Mouse (Mus musculus) C2C12 (cell line): Measurements from ENCODE around the gene Nceh1. TPM values are rescaled to one million over a fixed set of nuclear protein-coding genes. Genes with fewer than 3 reads are reported as not detected.
A peak's percentile ranks its signal among the peaks of the same experiment; 100 is the strongest.

Experiments
- H3K27me3 ChIP-seq: one replicate; pipeline ENCODE4 v1.6.1; 2011; ENCODE audit not compliant: control insufficient read depth, insufficient read depth, insufficient read length
- H3K36me3 ChIP-seq: one replicate; pipeline ENCODE4 v1.6.1; 2011; ENCODE audit not compliant: control insufficient read depth, insufficient read depth
- H3K4me3 ChIP-seq: one replicate; pipeline ENCODE4 v1.5.1; 2011; ENCODE audit warnings: mild to moderate bottlenecking, control low read depth; ENCODE audit not compliant: poor library complexity, insufficient read depth, severe bottlenecking
- H3K79me2 ChIP-seq: one replicate; pipeline ENCODE4 v1.6.1; 2011; ENCODE audit not compliant: control insufficient read depth, insufficient read depth
- H3K79me3 ChIP-seq: one replicate; pipeline ENCODE4 v1.6.1; 2011; ENCODE audit warnings: low read depth, control low read depth
- H3ac ChIP-seq: one replicate; pipeline ENCODE3; 2011; ENCODE audit warnings: low read depth; ENCODE audit not compliant: control insufficient read depth, insufficient read length
- CEBPB ChIP-seq: IDR thresholded peaks from one replicate; pipeline ENCODE4 v1.6.1; 2011; ENCODE audit warnings: low read depth, mild to moderate bottlenecking, control low read depth, moderate library complexity
- CTCF ChIP-seq: IDR thresholded peaks from one replicate; pipeline ENCODE4 v1.5.1; 2011; ENCODE audit not compliant: control insufficient read depth, insufficient read depth, insufficient read length
- FOSL1 ChIP-seq: IDR thresholded peaks from one replicate; pipeline ENCODE4 v1.8.0; 2011; ENCODE audit warnings: mild to moderate bottlenecking, low read length; ENCODE audit not compliant: poor library complexity, insufficient read depth, severe bottlenecking
- MAX ChIP-seq: IDR thresholded peaks from one replicate; pipeline ENCODE4 v1.6.1; 2011; ENCODE audit warnings: mild to moderate bottlenecking, control low read depth
- MYOD1 ChIP-seq: IDR thresholded peaks from one replicate; pipeline ENCODE4 v1.6.1; 2011; ENCODE audit warnings: low read depth; ENCODE audit not compliant: control insufficient read depth, insufficient read length
- MYOG ChIP-seq: IDR thresholded peaks from one replicate; pipeline ENCODE4 v1.6.1; 2011; ENCODE audit not compliant: control insufficient read depth, insufficient read length; ENCODE audit errors: extremely low read depth
- USF1 ChIP-seq: IDR thresholded peaks from one replicate; pipeline ENCODE4 v1.6.1; 2011; ENCODE audit warnings: low read depth, mild to moderate bottlenecking, control low read depth, moderate library complexity
- long read RNA-seq, 2 experiments: library from polyadenylated mRNA; unstranded; transcript quantifications; one replicate each; pipeline ENCODE4 v2.0.0; 2019 to 2020
- polyA plus RNA-seq: library from polyadenylated mRNA; unstranded; fragments of >200 nt; fragmentation: generic; extraction: Trizol; gene quantifications from one replicate; pipeline ENCODE4 v1.2.1, GENCODE M21; 2012; ENCODE audit warnings: missing spikeins

Gene Nceh1
- 8.3 TPM for polyA plus RNA-seq
- long read RNA-seq, experiment 1, full-length matches to known transcripts: 23 of 28 reads
- long read RNA-seq, experiment 1, partial matches to known transcripts: 2 of 28 reads
- long read RNA-seq, experiment 1, other reads (novel, unspliced or antisense): 3 of 28 reads
- long read RNA-seq, experiment 2, full-length matches to known transcripts: 89 of 91 reads
- long read RNA-seq, experiment 2, partial matches to known transcripts: 2 of 91 reads
- long read RNA-seq, experiment 2, other reads (novel, unspliced or antisense): 0 of 91 reads

GRCm38 (mm10) chr3:27182733-27183600, at the start of gene Nceh1:
Nceh1 (plus strand) TSS chr3:27182965.
- Histone ChIP-seq H3K79me2 (no peaks in the 10 kb centered on the region), H3K27me3 (no peaks in the 10 kb centered on the region), H3K4me3 (peak within 1 kb of the TSS; percentile 55), H3K79me3 (no peaks in the 10 kb centered on the region), H3ac (peak within 1 kb of the TSS; percentile 71), H3K36me3 (no peaks in the 10 kb centered on the region)
- TF ChIP-seq CEBPB (no peak), CTCF (peak; percentile 98), USF1 (peak; percentile 43), MYOD1 (peak; percentile 55), MAX (peak; percentile 83)

DNA sequence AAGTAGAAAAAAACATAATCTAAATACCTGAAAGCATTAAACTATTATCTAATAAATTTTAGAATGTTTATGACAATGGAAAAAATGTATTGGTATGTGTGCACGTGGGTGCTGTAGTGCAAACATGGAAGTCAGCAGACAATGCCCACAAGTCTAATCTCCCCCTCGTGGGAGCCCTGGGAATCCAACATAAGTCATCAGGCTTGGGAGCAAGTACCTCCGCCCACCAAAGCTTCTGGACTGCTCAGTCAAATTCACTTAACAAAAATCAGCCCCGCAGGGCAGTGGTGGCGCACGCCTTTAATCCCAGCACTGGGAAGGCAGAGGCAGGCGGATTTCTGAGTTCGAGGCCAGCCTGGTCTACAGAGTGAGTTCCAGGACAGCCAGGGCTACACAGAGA, 42.7 kb upstream of the Nceh1 start:
- H3K27me3 ChIP-seq: no peaks in the 10 kb centered on the region

DNA sequence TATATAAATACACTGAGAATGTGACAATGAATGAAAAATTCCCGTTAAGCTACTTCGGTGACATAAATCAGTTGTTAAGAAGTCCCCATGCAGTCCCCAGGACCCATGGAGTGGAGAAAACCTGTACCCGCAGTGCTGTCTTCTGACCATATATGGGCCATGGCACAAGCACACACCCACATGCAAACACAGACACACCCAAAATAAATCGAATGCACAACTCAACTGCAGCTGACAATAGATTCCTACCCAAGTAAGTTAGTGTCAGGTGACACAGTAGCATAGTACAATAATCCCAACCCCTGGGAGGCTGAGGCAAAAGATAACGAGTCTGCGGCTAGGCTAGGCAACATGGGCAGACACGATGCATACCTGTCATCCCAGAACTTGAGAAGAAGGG, 39.2 kb upstream of the Nceh1 start:
- peaks cover 95% of the 10 kb centered on the region for H3K36me3 ChIP-seq
- TF ChIP-seq FOSL1 (no peak), CTCF (no peak), MAX (no peak), USF1 (no peak), MYOD1 (no peak), MYOG (no peak), CEBPB (no peak)
- no peak overlapping the region for H3ac ChIP-seq

More for the DNA sequence above, 42.7 kb upstream of the Nceh1 start:
- Histone ChIP-seq H3K4me3 (no peak overlapping the region), H3K79me3 (peaks cover 14% of the 10 kb centered on the region), H3ac (no peak overlapping the region), H3K36me3 (peaks cover 94% of the 10 kb centered on the region), H3K79me2 (peaks cover 58% of the 10 kb centered on the region)
- TF ChIP-seq FOSL1 (no peak), MYOG (no peak), USF1 (no peak), MAX (no peak), MYOD1 (no peak), CEBPB (no peak), CTCF (no peak)

GRCm38 (mm10) chr3:27145733-27146132, 37.0 kb upstream of the Nceh1 start:
- H3ac ChIP-seq: no peak overlapping the region
- no peak for TF ChIP-seq MYOD1
- TF ChIP-seq CTCF: no peak
- no peak for TF ChIP-seq FOSL1
- TF ChIP-seq MAX: no peak
- no peak for TF ChIP-seq USF1
- no peak for TF ChIP-seq CEBPB
- no peak for TF ChIP-seq MYOG
- no peaks in the 10 kb centered on the region for H3K27me3 ChIP-seq
- peaks cover 94% of the 10 kb centered on the region for H3K79me2 ChIP-seq
- H3K4me3 ChIP-seq: no peak overlapping the region
- peaks cover 36% of the 10 kb centered on the region for H3K79me3 ChIP-seq
- H3K36me3 ChIP-seq: peaks cover 97% of the 10 kb centered on the region

More for the DNA sequence above, 39.2 kb upstream of the Nceh1 start:
- Histone ChIP-seq H3K4me3 (no peak overlapping the region), H3K79me2 (peaks cover 82% of the 10 kb centered on the region), H3K27me3 (no peaks in the 10 kb centered on the region), H3K79me3 (peaks cover 22% of the 10 kb centered on the region)

DNA sequence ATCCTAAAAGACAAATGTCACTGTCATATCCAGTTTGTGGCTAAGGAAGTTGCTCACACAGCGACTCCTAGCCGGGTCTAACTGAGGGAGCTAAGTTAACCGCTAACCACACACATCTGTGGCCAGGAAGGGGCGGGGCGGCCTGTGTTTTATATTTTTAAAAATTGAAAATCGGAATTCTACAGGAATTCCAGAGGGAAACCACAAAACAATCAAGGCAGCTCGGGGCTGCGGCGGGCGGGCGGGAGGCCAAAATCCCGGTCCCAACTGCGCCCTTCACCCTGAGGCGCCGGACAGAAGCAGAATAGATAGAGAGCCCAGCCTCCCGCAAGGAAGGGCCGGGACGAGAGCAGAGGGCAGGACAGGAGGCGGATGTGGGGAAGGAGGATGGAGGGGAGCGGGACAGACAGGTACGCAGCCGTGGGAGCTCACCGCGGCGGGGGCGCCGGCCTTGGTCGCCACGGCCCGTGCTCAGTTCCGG, 29.5 kb upstream of the Nceh1 start:
- Histone ChIP-seq H3K27me3 (no peaks in the 10 kb centered on the region), H3K36me3 (peaks cover 35% of the 10 kb centered on the region), H3K79me2 (peaks cover 50% of the 10 kb centered on the region), H3ac (peak overlapping the region; percentile 77), H3K4me3 (peak overlapping the region; percentile 86), H3K79me3 (peaks cover 41% of the 10 kb centered on the region)
- TF ChIP-seq USF1 (no peak), MYOD1 (no peak), CEBPB (no peak)

DNA sequence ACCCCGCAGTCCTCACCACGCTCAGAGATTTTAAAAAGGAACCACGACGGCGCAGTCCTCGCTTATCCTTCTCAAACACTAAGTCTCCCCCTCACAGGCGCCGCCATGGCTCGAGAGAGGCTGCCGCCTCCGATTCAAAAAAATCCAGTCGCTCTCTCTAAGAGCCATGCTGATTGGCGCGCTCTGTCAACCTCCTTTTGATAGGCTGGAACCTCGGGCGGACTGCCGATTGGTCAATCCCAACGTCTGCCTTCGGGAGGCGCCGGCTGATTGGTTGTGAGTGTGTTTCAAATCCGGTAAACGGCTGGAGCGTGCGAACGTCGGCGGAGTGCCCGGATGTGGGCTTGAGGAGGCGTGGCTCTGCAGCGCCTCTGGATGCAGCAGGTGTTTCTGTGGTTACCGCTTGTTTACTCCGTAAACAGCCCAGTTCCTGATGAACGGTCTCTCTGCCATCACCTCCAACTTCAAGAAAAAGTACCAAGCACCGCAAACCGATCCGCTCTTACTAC, 29.0 kb upstream of the Nceh1 start, which contains the start of gene Ect2:
Ect2 (minus strand) TSS at position 178 of the 509 bp plus-strand sequence.
- TF ChIP-seq MYOD1 (peak; percentile 69), USF1 (no peak)
- H3K79me2 ChIP-seq: peaks cover 45% of the 10 kb centered on the region
- peaks cover 39% of the 10 kb centered on the region for H3K79me3 ChIP-seq
- H3K27me3 ChIP-seq: no peaks in the 10 kb centered on the region
- H3ac ChIP-seq: peak within 1 kb of the TSS; percentile 77
- H3K4me3 ChIP-seq: peak within 1 kb of the TSS; percentile 86
- H3K36me3 ChIP-seq: peaks cover 30% of the 10 kb centered on the region
